Mouse (Mus musculus): ENCODE results near the gene Zfp866. TPM values are rescaled to one million over a fixed set of nuclear protein-coding genes. Genes with fewer than 3 reads are reported as not detected.

The Zfp866 gene
- polyA plus RNA-seq (2012; rRNA removed): 37.8 and 39.9 TPM in 2 replicates

DNA sequence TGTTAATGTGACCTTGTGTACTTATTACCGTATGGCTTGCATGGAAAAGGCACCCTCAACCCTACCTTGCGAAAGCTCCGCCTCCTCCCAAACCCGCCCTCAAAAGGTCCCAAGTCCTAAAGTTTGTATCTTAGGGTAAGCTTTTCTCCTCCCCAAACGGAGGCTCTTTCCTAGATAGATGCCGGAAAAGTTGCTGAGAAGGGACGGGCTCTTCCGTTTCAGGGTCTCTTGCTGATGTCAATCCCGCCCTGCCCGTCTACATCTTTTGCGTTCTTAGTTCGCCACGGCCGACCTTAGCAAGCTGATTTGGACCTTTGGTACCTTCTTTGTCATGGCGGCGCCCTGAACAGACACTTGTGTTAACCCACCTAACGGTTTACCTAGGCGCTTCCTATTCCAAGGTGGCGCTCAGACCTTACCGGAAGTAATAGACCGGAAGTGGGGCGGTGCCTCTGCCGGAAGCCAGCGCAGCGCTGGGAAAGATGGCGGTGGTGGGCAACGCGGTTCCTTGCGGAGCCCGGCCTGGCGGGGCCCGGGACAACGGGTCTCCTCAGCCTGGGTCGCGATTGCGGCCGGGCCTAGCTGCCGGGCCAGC is at the start of gene Zfp866, which contains the start of gene Atp13a1:
Zfp866 (minus strand) TSS at position 406 of the 595 bp plus-strand sequence.
Atp13a1 (plus strand) TSS at position 391 of the 595 bp plus-strand sequence.

DNA sequence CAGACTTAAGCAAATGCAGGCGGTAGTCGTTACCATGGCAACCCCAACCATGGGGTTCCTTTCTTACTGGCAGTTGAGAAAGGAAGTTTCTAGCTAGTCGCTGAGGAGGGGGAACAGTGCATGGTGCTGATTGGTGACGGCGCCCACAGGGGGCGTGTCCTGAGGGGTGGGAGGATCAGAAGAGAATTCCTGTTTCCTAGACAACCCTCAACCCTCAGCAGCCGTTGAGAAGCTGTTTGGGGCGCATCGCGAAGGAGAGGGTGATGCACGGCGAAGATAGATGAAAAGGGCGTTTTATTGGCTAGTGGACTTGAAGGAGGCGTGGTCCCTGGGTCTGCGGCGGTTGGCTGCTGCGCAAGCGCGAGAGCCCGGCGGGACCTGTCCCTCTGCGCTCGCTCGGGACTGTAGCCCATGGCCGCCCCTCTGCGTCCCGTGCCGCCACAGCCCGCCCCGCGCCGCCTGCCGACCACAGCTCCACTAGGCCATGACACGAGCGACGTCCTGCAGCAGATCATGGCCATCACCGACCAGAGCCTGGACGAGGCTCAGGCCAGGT is 41.4 kb upstream of the Zfp866 start, which contains the start of gene Pbx4:
Pbx4 (plus strand) TSS at position 194 of the 556 bp plus-strand sequence.

GRCm38 (mm10) chr8:69822386-69823191 is 31.6 kb upstream of the Zfp866 start, which contains the start of gene Lpar2:
Gene Lpar2, plus strand, starts transcription at chr8:69822429.

DNA sequence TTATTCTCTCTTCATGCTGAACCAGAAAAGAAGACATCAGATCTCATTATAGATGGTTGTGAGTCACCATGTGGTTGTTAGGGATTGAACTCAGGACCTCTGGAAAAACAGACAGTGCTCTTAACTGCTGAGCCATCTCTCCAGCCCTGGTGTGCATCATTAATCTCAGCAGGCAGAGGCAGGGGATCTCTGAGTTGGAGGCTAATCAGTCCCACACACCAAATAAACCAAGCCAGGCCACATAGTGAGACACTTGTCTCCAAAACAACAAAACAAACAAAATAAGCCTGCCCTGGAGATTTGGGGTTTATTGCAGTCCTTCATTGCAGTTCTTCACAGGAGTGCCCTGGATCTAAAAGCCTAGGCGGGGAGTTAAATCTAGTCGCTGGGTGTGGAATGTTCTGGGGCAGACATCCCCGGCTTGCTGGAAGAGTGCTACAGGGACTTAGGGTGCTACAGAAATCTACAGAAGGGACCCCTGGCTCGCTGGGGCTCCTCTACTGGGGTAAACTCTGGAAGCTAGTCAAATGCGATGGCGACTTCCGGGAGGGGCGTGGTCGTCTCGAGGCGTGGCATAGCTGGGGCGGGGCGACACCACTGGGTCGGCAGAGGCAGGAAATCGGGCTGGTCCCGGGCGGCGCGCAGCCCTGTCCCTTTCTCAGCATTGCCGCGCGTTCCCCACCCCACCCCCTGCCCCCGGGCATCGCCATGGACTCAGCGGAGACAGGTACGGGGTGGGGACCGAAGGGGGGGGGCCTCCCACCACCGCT is 17.3 kb upstream of the Zfp866 start, which contains the start of gene Gmip:
Gmip (plus strand) TSS at position 586 of the 770 bp plus-strand sequence.

DNA sequence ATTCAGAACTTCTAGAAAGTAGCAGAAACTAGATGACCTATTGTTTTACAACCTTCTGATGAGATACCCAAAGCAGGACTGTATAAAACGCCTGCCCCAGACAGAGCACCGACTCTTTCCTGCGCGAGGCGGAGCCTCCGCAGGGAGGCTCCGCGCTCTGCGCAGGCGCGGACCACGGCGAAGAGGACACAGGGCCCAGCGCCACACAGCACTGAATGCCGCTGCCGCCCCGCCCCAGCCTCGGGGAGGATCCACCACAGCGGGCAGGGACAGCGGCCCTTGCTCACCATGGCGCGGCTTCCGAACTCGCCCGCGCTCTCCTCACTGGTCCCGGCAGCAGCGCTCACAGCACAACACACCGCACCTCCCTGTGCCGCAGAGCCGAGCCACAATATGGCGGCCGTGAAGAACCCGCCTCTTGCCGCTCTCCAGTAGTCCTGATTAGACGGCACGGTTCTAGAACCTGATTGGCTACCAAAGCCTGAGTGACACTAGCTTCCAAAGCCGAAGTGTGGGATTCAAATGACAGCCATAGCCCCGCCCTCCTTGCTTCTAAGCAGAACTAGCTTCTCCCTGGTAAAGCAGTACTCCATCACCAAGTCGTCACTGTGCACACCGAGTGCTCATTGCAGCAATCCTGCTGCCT is 16.4 kb downstream of the Zfp866 start, which contains the start of gene Gm20422:
Gm20422 (minus strand) TSS at position 384 of the 646 bp plus-strand sequence.

GRCm38 (mm10) chr8:69749544-69750454 is 41.2 kb downstream of the Zfp866 start, which contains the start of gene Zfp963:
Gene Zfp963, minus strand, starts transcription at chr8:69749970.

Other genes starting within 250 kb of the Zfp866 start
- gene Zfp868, start 165.6 kb downstream of the Zfp866 start, polyA plus RNA-seq (2012; rRNA removed): 22.2 and 24.8 TPM in 2 replicates
- gene Zfp964, start 136.7 kb downstream of the Zfp866 start, polyA plus RNA-seq (2012; rRNA removed): 2.1 and 2.2 TPM in 2 replicates
- gene Zfp869, start 80.5 kb downstream of the Zfp866 start, polyA plus RNA-seq (2012; rRNA removed): 18.0 and 18.7 TPM in 2 replicates
- 10.6 and 11.1 TPM in 2 replicates for gene Zfp963, start 41.2 kb downstream of the Zfp866 start, polyA plus RNA-seq (2012; rRNA removed)
- 1.2 and 1.7 TPM in 2 replicates for gene Gm20422, start 16.3 kb downstream of the Zfp866 start, polyA plus RNA-seq (2012; rRNA removed)
- gene Atp13a1, start within 50 bp of the Zfp866 start, polyA plus RNA-seq (2012; rRNA removed): 79.3 and 80.1 TPM in 2 replicates
- 69.7 and 72.7 TPM in 2 replicates for gene Gmip, start 17.5 kb upstream of the Zfp866 start, polyA plus RNA-seq (2012; rRNA removed)
- 5.8 and 6.0 TPM in 2 replicates for gene Lpar2, start 31.3 kb upstream of the Zfp866 start, polyA plus RNA-seq (2012; rRNA removed)
- 35.2 and 36.1 TPM in 2 replicates for gene Pbx4, start 41.3 kb upstream of the Zfp866 start, polyA plus RNA-seq (2012; rRNA removed)
- 3.6 and 4.0 TPM in 2 replicates for gene Cilp2, start 96.5 kb upstream of the Zfp866 start, polyA plus RNA-seq (2012; rRNA removed)
- gene Tssk6, start 111.0 kb upstream of the Zfp866 start, polyA plus RNA-seq (2012; rRNA removed): 0.35 and 0.53 TPM in 2 replicates
- 111 TPM in 2 replicates for gene Ndufa13, start 111.4 kb upstream of the Zfp866 start, polyA plus RNA-seq (2012; rRNA removed)
- 9.4 and 9.6 TPM in 2 replicates for gene Yjefn3, start 111.5 kb upstream of the Zfp866 start, polyA plus RNA-seq (2012; rRNA removed)
- gene Gatad2a, start 205.2 kb upstream of the Zfp866 start, polyA plus RNA-seq (2012; rRNA removed): 37.4 and 38.1 TPM in 2 replicates